Mouse (Mus musculus) inflammation-experienced regulatory T-cells, adult 6 months (primary cell): ENCODE results near the gene Bdkrb2. TPM values are rescaled to one million over a fixed set of nuclear protein-coding genes. Genes with fewer than 3 reads are reported as not detected.

ENCODE experiments used
- polyA plus RNA-seq, 3 experiments: library from polyadenylated mRNA; unstranded; fragments of 100-300 nt; shearing (Covaris generic); gene quantifications; one replicate each; pipeline ENCODE4 v1.2.1; 2017

The Bdkrb2 gene
- polyA plus RNA-seq, 3 experiments from 2014 or later = not detected

Other genes starting within 250 kb of the Bdkrb2 start
- not detected for gene Tunar, start 229.4 kb upstream of the Bdkrb2 start, polyA plus RNA-seq
- gene D430019H16Rik, start 109.4 kb upstream of the Bdkrb2 start, polyA plus RNA-seq = under 1 TPM; 0.47 to 0.67 (median 0.64) TPM
- gene Bdkrb1, start 39.9 kb downstream of the Bdkrb2 start, polyA plus RNA-seq = 1 to 10 TPM in 2 of 3 experiments, under 1 TPM in 1; 0.63 to 2.0 (median 1.4) TPM
- 10 to 100 TPM; 44.9 to 53.1 (median 50.1) TPM for gene Gskip, start 121.6 kb downstream of the Bdkrb2 start, polyA plus RNA-seq
- gene Atg2b, start 122.0 kb downstream of the Bdkrb2 start, polyA plus RNA-seq = 10 to 100 TPM in 2 of 3 experiments, 1 to 10 TPM in 1; 5.4 to 17.8 (median 13.3) TPM
- under 1 TPM; 0.28 to 0.38 (median 0.36) TPM for gene Ak7, start 142.8 kb downstream of the Bdkrb2 start, polyA plus RNA-seq
- 100 to 1,000 TPM in 2 of 3 experiments, 10 to 100 TPM in 1; 98.1 to 132 (median 105) TPM for gene Papola, start 221.5 kb downstream of the Bdkrb2 start, polyA plus RNA-seq